Mouse (Mus musculus) lung, postnatal 25 days (tissue): ENCODE measurements around the gene Lin37.

Experiments
- DNase-seq: peaks from one replicate; pipeline ENCODE4 v3.0.0; 2022; ENCODE audit warnings: low spot score

Lin37 gene

GRCm38 (mm10) chr7:30586455-30587020 is 26.9 kb upstream of the Lin37 start:
- no peak for DNase-seq

GRCm38 (mm10) chr7:30585170-30585569 is 25.5 kb upstream of the Lin37 start:
- no peak for DNase-seq

GRCm38 (mm10) chr7:30584339-30584738 is 24.7 kb upstream of the Lin37 start:
- no peak for DNase-seq

- no peak for DNase-seq
Measured at GRCm38 (mm10) chr7:30581547-30581946, 21.9 kb upstream of the Lin37 start.

GRCm38 (mm10) chr7:30579950-30580349 is 20.3 kb upstream of the Lin37 start:
- no peak for DNase-seq

GRCm38 (mm10) chr7:30572969-30573368 is 13.3 kb upstream of the Lin37 start:
- peak; percentile 26 for DNase-seq

GRCm38 (mm10) chr7:30572389-30572788 is 12.8 kb upstream of the Lin37 start:
- DNase-seq: no peak

- no peak for DNase-seq
Measured at GRCm38 (mm10) chr7:30567555-30567954, 7.9 kb upstream of the Lin37 start.

- no peak for DNase-seq
Measured at GRCm38 (mm10) chr7:30566033-30566432, 6.4 kb upstream of the Lin37 start.

- no peak for DNase-seq
Measured at GRCm38 (mm10) chr7:30564970-30565571, 5.4 kb upstream of the Lin37 start, which contains the start of gene Igflr1. Gene Igflr1, plus strand, starts transcription at chr7:30565427.

- peak; percentile 28 for DNase-seq
Measured at GRCm38 (mm10) chr7:30563906-30564280, 4.3 kb upstream of the Lin37 start.

GRCm38 (mm10) chr7:30563117-30563905 is 3.7 kb upstream of the Lin37 start, which contains the start of the genes U2af1l4, Gm49396 and Psenen:
Gene U2af1l4, plus strand, starts transcription at chr7:30563301.
Gene Gm49396, plus strand, starts transcription at chr7:30563344.
Gene Psenen, minus strand, starts transcription at chr7:30563627.
- DNase-seq: peak; percentile 98

GRCm38 (mm10) chr7:30562526-30563116 is 3.0 kb upstream of the Lin37 start:
- DNase-seq: no peak

- DNase-seq: no peak
Measured at GRCm38 (mm10) chr7:30560296-30560695, 658 bp upstream of the Lin37 start.

- no peak for DNase-seq
Measured at GRCm38 (mm10) chr7:30558656-30559442, 789 bp downstream of the Lin37 start.

GRCm38 (mm10) chr7:30557901-30558514 is 1.6 kb downstream of the Lin37 start:
- DNase-seq: no peak

GRCm38 (mm10) chr7:30556894-30557536 is 2.6 kb downstream of the Lin37 start:
- DNase-seq: no peak

- DNase-seq: no peak
Measured at GRCm38 (mm10) chr7:30553810-30554584, 5.6 kb downstream of the Lin37 start.

GRCm38 (mm10) chr7:30553021-30553589 is 6.5 kb downstream of the Lin37 start:
- DNase-seq: peak; percentile 14
